Mouse (Mus musculus): ENCODE data around the gene Cfap45.
A peak's percentile ranks its signal among the peaks of the same experiment; 100 is the strongest.

The Cfap45 gene

DNA sequence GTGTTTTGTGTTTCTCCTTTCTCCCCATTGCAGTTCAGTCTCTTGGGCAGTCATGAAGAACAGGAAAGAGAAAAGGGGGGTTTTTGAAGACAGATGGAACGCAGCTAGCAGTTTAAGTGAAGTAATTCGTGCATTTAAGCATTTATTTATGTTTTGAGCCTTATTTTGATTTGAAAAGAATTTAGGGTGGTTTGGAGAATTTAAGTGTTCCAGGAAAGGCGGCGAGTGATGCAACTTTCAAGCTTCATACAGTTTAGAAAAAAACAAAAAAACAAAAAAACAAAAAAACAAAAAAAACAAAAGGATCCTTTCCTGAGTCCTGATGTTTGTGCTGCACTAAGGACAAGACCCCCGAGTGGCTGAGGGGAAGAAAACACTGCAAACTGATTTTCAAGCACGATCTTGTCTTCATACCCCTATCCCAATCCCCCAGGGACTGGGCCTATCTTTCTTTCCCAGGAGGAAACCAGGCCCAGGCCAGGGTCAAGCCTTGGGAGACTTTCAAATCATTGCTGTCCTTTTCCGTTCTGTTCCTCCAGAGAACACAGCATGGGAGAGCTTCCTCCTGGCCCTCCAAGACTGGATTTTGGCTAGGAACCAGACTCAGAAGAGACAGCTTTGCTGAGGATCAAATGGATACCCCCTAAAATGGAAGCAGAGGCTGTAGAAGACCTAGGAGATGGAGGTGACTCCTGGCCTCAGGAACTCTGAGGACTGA, 5.9 kb upstream of the Cfap45 start:
- no peak for DNase-seq (ENCODE audit: extremely low read depth, insufficient read length, low spot score)

DNA sequence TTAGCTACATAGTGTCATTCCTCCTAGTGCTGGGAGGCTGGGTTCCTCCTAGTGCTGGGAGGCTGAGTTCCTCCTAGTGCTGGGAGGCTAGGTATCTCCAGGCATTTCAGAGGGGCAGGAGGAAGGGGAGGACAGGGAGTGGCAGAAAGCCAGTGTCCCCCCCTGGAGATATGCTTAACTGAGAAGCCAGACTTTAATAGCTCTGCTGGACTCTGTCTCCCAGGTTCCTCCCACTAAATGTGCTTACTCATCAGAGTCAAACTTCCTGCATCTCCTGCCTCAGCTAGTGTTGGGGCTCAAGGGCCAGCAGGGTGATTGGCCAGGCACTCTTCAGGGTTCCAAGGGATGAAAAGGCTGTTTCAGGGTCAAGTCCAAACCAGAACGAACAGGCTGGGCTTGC, 5.2 kb upstream of the Cfap45 start:
- no peak for DNase-seq (ENCODE audit: extremely low read depth, insufficient read length, low spot score)

DNA sequence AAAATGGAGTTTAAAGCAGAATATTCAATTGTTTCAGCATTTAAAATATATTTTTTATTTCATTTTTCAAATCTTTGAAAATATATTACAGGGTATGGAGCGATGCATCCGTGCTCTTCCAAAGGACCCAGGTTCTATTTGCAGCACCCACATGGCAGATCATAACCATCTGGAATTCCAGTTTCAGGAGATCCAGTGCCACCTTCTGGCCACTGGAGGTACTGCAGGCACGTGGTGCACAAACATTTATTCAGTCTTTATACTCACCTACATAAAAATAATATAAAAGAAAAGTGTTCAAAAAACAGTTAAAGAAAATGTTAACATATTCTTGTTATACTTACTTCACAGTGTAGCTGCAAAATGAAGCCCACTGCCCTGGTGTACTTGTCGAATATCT, 2.6 kb upstream of the Cfap45 start:
- DNase-seq (ENCODE audit: extremely low read depth, insufficient read length, low spot score) = no peak

DNA sequence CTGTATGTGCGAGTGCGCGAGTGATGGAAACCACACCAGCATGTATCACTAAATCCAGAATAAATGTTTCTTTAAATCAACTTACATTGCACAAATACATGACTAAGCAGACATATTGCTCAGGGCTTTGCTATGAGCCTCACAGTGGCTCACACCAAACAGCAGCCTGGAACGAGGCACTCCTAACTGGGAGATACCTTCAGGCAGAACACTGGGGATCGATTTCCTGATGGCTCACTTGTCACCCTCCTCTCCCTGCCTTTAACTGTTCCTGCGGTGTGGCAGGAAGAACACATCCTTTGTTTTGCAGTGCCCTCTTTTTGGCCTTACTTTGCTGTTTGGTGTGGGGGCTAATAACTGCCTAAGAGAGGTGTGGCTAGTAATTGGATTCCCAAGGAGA, 957 bp upstream of the Cfap45 start:
- DNase-seq (ENCODE audit: extremely low read depth, insufficient read length, low spot score) = no peak

DNA sequence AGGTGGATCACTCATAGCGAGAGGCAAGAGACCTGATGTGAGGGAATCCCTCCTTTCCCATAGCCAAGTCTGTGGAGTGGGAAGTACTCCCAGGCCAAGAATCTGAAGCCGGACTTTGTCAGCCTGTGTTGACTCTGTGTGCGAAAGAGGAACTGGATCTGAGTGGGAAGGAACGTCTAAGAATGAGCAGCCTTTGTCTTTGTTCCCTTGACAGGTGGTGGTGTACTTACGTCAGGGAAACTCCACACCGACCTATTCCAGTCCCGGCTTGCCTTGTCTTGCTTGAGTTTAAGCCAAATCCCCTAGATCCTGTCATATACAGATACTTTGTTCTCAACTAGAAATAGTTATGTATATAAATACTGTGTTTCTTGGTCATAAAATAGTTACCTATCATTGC, 1.9 kb downstream of the Cfap45 start:
- no peak for DNase-seq (ENCODE audit: extremely low read depth, insufficient read length, low spot score)

DNA sequence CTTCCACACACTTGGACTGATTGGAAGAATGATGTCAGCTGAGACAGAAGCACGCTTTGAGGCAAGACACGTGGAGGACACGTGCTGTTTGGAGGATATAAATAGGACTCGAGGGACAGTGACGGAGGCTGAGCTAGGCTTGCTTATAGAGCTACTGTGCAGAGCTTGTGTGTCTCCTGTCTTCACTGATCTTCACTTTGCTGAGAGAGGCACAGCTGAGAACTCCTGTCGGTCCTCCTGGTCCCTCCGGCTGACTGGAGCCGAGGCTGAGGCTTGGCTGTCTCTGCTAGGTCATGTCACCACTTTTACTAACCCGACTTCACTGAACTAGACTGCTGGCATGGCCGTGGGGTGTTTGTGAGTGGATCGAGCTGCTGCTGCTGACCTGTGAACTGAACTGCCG, 3.1 kb downstream of the Cfap45 start:
- no peak for DNase-seq (ENCODE audit: extremely low read depth, insufficient read length, low spot score)

DNA sequence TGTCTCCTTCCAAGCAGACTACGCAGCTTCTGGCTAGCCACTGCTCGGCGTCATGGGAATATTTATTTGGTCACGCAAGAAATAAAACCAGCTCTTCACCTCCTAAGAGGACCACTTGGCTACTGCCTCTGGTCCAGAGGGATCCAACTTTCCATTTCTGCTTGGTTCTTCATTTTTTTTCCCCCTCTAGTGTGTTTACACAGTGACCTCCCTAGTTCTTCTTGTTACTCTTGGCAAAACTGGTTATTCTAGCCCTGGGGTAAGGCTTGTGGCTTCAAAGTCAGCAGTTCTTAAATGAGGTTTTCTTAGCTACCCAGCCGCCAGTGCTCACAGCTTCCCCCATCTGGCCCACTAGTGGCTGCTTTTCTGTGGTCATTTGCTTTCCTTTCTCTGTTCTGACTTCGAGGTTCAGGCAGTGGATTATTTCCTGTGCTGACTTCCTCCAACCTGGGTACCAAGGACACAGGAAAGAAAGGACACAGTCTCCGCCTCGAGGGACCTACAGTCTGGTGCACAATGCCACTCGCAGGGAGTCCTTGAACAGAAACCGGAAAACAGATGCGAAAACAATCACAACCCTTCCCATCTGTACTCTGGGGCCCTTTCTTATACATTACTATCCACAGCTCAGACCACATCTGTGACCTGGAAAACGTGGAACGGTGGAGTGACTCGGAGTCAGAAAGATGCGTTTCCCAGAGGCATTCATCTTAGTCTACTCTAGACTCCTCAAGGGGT, 4.6 kb downstream of the Cfap45 start:
- no peak for DNase-seq (ENCODE audit: extremely low read depth, insufficient read length, low spot score)

DNA sequence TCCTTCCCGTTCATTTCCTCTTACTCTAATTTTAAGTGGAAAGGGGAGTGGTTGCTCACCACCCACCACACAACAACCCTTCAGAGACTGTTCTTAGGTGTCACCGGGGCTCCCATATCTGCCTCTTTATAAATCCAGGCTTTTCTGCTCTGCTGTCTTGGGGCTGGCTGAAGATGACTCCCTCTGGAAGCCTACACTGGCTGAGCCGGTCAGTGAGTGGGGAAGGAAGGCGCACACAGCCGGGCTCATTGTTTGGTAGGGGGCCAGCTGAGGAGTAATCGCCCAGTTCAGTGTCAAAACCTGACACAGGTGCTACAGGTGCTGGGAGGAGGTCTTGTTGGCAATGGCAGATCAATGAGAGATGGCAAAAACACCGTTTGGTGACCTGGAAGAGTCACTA, 5.4 kb downstream of the Cfap45 start:
- DNase-seq (ENCODE audit: extremely low read depth, insufficient read length, low spot score) = no peak

DNA sequence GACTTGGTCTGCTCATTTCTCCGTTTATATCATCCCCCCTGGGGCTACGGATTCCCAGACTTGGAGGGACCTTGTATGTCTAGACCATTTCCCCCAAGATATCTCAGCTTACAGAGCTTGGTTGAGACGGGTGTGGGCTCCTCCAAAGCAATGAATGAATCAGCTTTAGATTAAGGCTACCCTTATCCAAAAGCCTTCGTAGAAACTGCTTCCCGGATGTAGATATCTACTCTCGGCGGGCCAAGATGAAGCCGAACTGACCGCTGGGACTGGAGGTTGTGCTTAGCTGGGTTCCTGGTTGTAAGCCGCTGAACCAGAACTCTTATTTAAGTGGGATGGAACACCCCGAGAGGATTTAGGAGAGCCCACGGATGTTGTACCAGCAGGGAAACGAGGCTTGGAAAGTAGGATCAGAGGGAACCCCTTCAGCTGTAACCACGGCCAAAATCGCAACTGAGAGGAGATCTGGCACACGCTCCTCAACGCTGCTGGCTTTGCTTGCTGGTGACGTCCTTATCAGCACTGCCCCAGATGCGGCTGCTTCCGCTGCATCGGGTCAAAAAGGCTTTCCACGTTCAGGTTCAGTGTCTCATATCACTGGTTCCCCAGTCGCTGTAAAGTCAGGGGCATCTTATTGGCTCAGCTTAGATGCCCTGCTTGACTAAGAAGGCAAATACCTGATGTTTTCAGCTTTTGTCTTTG, 5.9 kb downstream of the Cfap45 start:
- DNase-seq (ENCODE audit: extremely low read depth, insufficient read length, low spot score) = no peak

DNA sequence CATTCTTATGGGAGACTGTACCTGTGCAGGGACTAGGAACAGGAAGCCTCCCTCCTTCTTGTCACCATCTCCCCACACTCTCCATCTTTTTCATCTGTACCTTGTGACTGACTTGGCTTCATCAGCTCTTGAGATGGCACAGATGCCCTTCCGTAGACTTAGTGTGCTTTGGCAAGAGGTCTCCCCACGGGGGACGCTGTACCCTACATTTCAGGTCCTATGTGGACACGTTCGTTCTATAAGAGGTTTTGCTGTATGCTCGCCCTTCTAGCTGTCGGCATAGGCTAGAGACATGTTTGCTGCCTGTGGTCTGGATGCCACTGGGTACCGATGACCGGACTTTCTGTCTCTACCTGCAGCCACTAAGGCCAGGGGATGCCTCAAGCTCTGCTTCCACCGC, 6.8 kb downstream of the Cfap45 start:
- no peak for DNase-seq (ENCODE audit: extremely low read depth, insufficient read length, low spot score)

DNA sequence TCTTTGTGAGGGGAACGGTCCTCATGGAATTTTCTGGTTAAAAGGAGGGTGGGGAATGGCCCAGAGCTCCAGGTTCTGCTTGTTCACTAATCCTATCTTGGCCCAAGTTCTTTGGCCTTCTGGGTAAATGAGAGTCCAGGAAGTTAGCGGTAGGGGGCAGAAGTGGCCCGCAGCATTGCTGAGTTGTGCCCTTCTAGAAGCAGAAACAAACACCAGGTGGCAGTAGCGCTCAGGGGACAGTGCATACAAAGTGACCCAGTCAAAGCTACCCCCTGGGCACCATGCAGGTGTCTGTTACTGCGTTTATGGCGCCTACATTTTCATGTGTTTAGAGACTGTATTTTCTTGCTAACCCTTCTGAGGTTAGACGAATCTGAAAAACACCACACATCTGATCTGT, 8.1 kb downstream of the Cfap45 start:
- peak; percentile 57 for DNase-seq (ENCODE audit: extremely low read depth, insufficient read length, low spot score)

DNA sequence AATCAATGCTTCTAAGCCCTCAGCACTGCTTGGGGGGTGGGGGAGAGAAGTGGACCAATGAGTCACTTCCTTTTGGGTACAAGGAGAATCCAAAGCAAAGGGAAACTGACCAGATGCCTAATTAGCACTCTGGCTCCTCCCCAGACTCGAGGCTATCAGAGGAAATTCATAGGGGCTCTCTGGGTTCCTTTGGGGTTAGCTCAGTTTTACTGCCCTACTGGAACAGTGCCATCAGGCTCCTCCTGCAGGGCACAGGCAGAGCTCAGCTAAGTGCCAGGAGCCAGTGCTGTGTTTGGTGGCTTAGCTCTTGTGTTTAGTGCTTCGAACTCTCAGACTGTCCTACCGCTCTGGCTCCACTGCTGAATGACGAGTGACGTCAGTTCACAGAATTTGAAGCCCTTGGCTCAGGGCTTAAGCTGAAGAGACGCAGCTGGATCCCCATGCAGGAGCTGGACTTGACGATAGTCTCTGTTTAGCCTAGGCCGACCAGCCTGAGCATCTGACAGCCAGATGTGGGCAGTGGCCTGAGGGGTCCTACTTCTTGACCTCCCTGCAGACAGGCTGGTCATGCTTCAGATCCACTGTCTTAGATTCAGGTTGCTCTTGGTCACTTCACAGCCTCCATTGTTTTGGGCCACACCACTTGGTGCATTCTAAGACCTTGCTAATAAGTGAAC, 10.1 kb downstream of the Cfap45 start:
- DNase-seq (ENCODE audit: extremely low read depth, insufficient read length, low spot score) = peak; percentile 37

DNA sequence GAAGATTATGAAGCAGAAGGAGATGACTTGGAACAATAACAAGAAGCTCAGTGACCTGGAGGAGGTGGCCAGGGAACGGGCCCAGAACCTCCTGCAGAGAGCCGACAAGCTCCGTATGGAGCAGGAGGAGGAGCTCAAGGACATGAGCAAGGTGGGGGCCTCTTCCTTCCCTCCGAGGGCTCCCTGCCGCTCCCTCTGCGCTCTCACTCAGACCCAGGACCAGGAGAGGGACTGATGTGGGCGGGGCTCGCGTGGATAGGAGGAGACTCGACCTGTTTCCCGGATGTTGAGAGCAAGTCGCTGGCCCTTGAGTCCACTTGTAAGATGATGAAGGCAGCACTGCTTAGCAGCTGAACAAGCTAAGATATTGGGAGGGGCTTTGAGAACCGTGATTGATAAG, 11.9 kb downstream of the Cfap45 start:
- DNase-seq (ENCODE audit: extremely low read depth, insufficient read length, low spot score) = no peak

DNA sequence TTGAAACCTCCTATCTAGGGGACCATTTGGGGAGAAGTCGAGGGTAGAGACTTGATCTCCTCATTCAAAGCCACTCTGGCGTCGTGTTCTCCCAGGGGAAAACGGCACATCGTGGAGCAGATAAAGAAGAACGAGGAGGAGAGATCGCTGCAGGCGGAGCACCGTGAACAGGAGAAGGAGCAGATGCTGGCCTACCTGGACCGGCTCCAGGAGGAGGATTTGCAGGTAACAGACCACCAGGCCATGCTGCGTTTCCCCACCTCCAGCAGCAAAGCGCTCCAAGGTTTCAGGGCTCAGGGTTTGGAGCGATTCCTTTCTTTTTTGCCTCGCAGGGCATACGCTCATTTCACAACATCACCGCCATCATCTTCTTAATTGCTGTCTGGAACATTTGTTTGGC, 14.5 kb downstream of the Cfap45 start:
- DNase-seq (ENCODE audit: extremely low read depth, insufficient read length, low spot score) = no peak

DNA sequence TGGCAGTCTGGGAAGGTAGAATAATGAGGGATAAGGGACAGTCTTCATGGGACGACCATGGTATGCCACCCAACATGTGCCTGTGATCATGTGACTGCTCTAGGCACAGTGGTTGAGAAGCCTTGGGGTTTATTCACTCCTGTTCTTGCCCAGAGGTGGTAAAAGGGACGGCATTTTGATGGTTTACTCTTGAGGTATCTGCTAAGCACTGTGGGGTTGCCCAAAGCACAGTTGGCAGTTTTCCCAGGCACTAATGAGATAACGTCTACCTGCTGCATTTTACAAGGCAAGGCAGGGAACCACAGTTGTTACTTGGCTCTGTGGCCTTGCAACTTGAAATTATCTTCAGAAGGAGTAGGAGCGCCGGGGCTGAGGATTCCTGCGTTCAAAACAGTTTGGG, 19.2 kb downstream of the Cfap45 start:
- no peak for DNase-seq (ENCODE audit: extremely low read depth, insufficient read length, low spot score)

DNA sequence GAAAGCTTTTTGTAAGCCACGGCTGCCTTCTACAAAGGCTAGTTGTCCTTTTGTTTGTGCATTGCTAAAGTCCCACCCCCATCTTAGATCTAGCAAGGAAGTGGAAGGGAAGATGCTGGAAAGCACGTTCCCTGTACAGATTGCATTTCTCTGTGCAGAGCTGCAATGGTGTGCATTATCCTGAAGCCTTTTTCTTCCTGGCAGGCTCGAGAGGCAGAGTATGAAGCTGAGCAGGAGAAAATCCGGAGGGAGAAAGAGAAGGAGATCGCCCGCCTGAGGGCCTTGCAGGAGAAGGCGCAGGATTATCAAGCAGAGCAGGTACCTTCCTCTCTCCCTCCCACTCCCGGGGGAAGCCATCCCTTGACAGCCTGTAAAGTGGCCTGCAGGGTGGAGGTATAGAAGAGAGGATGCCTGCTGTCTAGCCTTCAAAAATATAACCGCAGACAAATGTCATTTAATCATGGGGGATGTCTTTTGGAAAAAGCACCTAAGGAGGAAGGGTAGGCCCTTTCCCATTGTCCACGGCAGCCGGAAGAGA, 19.8 kb downstream of the Cfap45 start:
- DNase-seq (ENCODE audit: extremely low read depth, insufficient read length, low spot score) = no peak

DNA sequence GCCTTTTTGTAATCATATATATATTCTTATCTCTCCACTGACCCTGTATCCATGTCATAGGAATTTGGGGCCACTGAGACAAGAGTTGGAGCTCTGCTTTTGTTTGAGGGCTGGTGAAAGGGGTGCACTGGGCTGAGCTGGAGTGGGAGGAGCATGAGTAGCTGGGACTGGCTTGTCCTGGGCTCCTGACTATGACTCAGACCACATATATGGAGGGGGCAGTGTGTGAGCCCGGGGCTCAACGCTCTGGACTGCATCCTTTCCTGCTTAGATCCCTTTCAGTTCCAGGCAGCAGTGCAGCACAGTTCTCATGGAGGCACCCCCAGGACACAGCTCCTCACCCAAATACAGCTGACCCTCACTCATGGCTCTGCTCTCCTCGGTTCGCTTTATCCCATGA, 25.5 kb downstream of the Cfap45 start:
- DNase-seq (ENCODE audit: extremely low read depth, insufficient read length, low spot score) = peak; percentile 34

DNA sequence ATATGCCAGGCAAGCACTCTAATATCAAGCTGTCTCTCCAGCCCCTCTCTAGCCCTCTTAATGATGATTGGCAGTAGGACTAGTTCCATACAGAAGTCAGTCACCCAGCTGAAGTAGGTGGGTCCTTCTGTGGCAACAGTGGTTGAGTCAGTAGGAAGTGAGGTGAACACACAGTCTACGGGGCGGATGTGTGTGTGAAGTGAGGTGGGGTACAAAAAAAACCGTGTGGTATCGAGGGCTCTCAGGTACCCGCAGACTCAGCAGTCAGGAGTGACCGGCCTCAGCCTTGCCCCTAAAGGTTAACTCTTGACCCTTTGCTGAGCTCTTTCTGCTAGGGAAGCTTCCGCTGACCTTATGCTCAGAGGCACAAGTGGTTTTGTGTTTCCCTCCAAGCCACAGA, 27.9 kb downstream of the Cfap45 start:
- DNase-seq (ENCODE audit: extremely low read depth, insufficient read length, low spot score) = no peak

DNA sequence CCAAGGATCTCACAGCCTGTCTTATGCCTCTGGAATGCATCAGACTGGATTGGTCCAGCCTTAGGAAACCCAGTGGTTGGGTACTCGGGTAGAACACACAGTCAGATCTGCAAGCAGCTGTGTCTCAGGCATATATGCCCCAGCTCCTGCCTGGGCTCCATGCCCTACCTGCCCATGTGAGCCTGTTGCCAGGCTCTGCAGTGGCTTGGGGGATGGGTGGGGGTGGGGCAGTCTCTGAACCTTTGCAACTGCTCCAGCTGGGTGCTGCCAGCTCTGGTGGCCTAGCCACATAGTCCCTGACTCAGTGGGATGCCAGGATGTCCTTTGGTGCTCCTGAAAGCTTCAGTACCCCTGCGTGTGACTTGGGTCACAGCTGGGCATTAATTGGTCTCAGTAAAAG, 28.7 kb downstream of the Cfap45 start:
- no peak for DNase-seq (ENCODE audit: extremely low read depth, insufficient read length, low spot score)

DNA sequence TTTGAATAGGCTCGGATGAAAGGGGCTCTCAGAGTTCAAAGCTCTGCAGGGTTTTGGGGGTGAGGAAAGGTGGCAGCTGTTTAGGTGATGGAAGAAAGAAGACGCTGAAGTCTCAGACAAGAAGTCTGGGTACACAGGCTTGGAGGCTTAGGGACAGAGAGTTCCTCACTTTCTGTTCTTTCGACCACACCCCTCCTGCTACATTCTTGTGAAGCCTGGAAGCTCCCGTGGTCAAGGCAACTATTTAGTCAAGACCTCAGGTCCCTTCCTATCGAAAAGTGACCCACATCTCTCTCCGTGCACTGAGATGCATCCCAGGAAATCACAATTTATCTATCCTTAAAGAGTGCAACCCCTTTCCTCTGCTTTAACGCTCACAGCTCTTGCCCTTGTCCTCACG, 29.1 kb downstream of the Cfap45 start:
- no peak for DNase-seq (ENCODE audit: extremely low read depth, insufficient read length, low spot score)

DNA sequence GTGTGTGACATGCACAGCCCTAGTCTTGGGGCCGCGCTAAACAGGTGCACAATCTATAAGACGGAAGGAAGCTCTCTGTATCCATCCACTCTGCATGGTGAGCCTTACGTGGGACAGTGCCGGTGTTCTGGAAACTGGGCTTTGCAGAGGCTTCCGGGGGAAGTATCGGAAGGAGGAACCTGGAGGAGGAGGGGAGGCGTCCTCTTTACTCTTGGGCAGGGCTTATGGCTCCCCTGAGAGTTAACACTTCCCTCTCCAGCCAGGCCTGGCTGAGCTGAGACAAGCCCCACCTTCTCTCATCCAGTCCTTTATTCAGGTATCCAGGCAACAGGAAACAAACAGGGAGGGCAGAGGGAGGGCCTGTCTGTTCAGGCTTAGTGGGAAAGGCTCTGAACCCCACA, 29.9 kb downstream of the Cfap45 start:
- no peak for DNase-seq (ENCODE audit: extremely low read depth, insufficient read length, low spot score)

All from 3134 (cell line).